Mouse (Mus musculus) cortical plate, adult 2 months (tissue): ENCODE results near the gene Rtl4. TPM values are rescaled to one million over a fixed set of nuclear protein-coding genes. Genes with fewer than 3 reads are reported as not detected.

Experiments used
- H3K27ac ChIP-seq: fragments of 200-500 bp; 2 replicates; pipeline ENCODE4 v1.5.1; 2012; ENCODE audit warnings: low read length, control low read depth, inconsistent platforms; ENCODE audit not compliant: insufficient read depth
- H3K4me1 ChIP-seq: fragments of 200-500 bp; 2 replicates; pipeline ENCODE4 v1.6.1; 2011; ENCODE audit warnings: low read length; ENCODE audit not compliant: control insufficient read depth, insufficient read depth
- H3K4me3 ChIP-seq: fragments of 200-500 bp; 2 replicates; pipeline ENCODE4 v1.5.1; 2011; ENCODE audit warnings: mild to moderate bottlenecking, low read length, control low read depth; ENCODE audit not compliant: insufficient read depth
- CTCF ChIP-seq: fragments of 200-500 bp; IDR thresholded peaks from 2 replicates; pipeline ENCODE4 v1.5.1; 2011; ENCODE audit warnings: mild to moderate bottlenecking, control low read depth, low read length; ENCODE audit not compliant: insufficient read depth; ENCODE audit errors: extremely low read depth
- POLR2A ChIP-seq: fragments of 200-500 bp; IDR thresholded peaks from 2 replicates; pipeline ENCODE4 v1.6.1; 2011; ENCODE audit warnings: mild to moderate bottlenecking, low read length, control low read depth; ENCODE audit not compliant: insufficient read depth; ENCODE audit errors: extremely low read depth
- polyA plus RNA-seq: library from polyadenylated mRNA; depleted of rRNA; stranded (reverse); fragments of >200 nt; gene quantifications from 2 replicates; pipeline ENCODE4 v1.2.3, GENCODE M21; 2012; rRNA removed

Rtl4 gene
- polyA plus RNA-seq = 1.6 and 1.7 TPM in 2 replicates

GRCm38 (mm10) chrX:144688207-144689118, at the start of gene Rtl4:
TSS of gene Rtl4 (plus strand) at chrX:144688907.
- TF ChIP-seq POLR2A = no peak
- TF ChIP-seq CTCF = no peak
- H3K4me3 ChIP-seq = peak within 1 kb of the TSS; percentile 46
- H3K27ac ChIP-seq = peak within 1 kb of the TSS; percentile 53
- H3K4me1 ChIP-seq = no peaks in the 10 kb centered on the region

DNA sequence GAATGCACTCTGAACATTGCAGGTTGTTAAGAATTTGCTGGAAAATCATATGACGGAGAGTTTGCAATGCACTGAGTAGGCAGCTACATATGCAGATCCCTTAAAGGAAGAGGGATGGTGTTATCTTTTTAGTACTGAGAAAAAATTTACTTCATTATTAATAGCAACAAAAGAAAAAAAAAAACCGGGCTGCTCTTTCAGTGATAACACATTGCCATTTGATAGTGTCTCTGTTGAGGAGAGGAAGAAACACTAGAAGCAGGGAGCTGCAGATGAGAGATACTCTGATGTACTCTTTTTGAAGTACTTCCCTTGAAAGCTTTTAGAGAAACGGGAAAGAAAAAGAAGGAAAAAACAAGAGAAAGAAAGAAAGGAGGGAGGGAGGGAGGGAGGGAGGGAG, 44.0 kb upstream of the Rtl4 start:
- H3K27ac ChIP-seq = no peak overlapping the region
- TF ChIP-seq CTCF (no peak), POLR2A (no peak)
- H3K4me1 ChIP-seq = no peaks in the 10 kb centered on the region
- H3K4me3 ChIP-seq = no peak overlapping the region

DNA sequence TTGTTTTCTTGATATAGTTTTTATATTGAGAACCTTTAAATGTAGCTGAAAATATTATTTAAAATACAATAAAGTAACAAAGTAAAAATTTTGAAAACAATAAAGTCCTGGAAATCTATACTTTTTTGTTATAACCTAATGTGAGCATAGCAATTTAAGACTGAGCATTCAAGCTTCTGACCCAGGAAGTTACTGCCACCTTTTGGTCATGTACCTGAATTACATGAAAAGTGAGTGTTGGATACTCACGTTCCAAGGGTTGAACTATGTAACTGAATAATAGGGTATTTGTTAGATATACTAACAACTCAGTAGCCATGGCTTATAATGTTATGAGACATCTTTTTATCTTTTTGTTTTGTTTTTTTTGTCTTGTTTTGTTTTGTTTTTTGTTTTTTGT, 43.3 kb upstream of the Rtl4 start:
- no peak for TF ChIP-seq POLR2A
- TF ChIP-seq CTCF = no peak

DNA sequence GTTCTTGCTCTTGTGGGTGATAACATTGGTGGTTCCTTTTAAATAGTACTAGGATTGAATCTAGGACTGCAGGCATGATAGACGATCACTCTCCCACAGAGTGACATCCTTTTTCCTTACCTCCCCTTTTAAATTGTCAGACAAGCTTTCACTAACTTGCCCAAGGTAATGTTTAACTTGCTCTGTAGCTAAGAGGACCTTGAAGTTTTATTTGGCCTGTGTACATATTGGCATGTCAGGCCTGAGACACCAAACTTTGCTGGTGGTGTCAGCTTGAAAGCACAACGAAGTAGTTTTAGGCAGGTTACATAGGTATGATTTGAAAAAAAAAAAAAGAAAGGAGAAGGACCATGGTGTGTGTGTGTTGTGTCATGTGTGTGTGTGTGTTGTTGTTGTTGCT, 36.5 kb upstream of the Rtl4 start:
- Histone ChIP-seq H3K4me3 (no peak overlapping the region), H3K27ac (no peak overlapping the region), H3K4me1 (no peaks in the 10 kb centered on the region)
- TF ChIP-seq CTCF = no peak
- no peak for TF ChIP-seq POLR2A

More for the DNA sequence above, 43.3 kb upstream of the Rtl4 start:
- Histone ChIP-seq H3K4me1 (no peaks in the 10 kb centered on the region), H3K27ac (no peak overlapping the region), H3K4me3 (no peak overlapping the region)

GRCm38 (mm10) chrX:144687742-144688141, 965 bp upstream of the Rtl4 start:
- TF ChIP-seq CTCF = no peak
- H3K4me1 ChIP-seq = no peaks in the 10 kb centered on the region
- peak overlapping the region; percentile 46 for H3K4me3 ChIP-seq
- no peak overlapping the region for H3K27ac ChIP-seq

GRCm38 (mm10) chrX:144688142-144688206, 733 bp upstream of the Rtl4 start, which contains the start of gene Trpc5:
TSS of gene Trpc5 (minus strand) at chrX:144688180.
- Histone ChIP-seq H3K27ac (peak within 1 kb of the TSS; percentile 53), H3K4me3 (peak within 1 kb of the TSS; percentile 46)
- TF ChIP-seq CTCF = no peak
- TF ChIP-seq POLR2A = no peak

GRCm38 (mm10) chrX:144689119-144689858, 582 bp downstream of the Rtl4 start:
- Histone ChIP-seq H3K4me1 (no peaks in the 10 kb centered on the region), H3K27ac (peak overlapping the region; percentile 19; the same call in 1 of the 2 replicates), H3K4me3 (peak overlapping the region; percentile 46)
- no peak for TF ChIP-seq CTCF
- no peak for TF ChIP-seq POLR2A

More at GRCm38 (mm10) chrX:144688142-144688206, 733 bp upstream of the Rtl4 start, which contains the start of gene Trpc5:
- H3K4me1 ChIP-seq = no peaks in the 10 kb centered on the region

GRCm38 (mm10) chrX:144689859-144690181, 1.1 kb downstream of the Rtl4 start:
- TF ChIP-seq CTCF (no peak), POLR2A (no peak)

GRCm38 (mm10) chrX:144716330-144716729, 27.6 kb downstream of the Rtl4 start:
- no peak overlapping the region for H3K4me3 ChIP-seq
- H3K4me1 ChIP-seq = no peaks in the 10 kb centered on the region
- no peak overlapping the region for H3K27ac ChIP-seq
- TF ChIP-seq CTCF (no peak), POLR2A (no peak)

More at GRCm38 (mm10) chrX:144689859-144690181, 1.1 kb downstream of the Rtl4 start:
- Histone ChIP-seq H3K4me3 (peak overlapping the region; percentile 46), H3K4me1 (no peaks in the 10 kb centered on the region), H3K27ac (no peak overlapping the region)

DNA sequence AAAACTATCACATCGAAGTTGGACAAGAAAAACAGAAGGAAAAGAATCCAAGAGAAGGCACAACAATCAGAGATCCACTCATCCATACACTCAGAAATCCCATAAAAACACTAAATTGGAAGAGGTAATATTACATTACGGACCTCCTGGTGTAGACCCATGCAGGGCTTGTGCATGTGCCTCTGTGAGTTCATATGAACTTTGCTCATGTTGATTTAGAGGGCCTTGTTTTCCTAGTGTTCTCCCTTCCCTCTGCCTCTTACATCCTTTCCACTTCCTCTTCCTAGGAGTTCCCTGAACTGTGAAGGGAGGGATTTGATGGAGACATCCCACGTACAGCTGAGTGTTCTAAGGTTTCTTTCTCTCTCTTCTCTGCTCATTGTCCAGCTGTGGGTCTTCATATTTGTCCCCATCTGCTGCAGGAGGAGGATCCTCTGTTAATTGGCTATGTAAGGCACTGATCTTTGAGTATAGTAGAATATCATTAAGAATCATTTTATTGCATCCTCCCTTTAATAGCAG, 58.9 kb downstream of the Rtl4 start:
- H3K27ac ChIP-seq = no peak overlapping the region
- no peaks in the 10 kb centered on the region for H3K4me1 ChIP-seq
- no peak overlapping the region for H3K4me3 ChIP-seq
- TF ChIP-seq CTCF (no peak), POLR2A (no peak)
